Mouse (Mus musculus) E14TG2a.4 (cell line): Measurements from ENCODE around the gene Gm13289.
"Not testable (repeated sequence)": the region's sequence is repeated elsewhere in the genome, so short reads cannot be mapped to it uniquely, and the experiment has no call there.

Source experiments
- CTCF ChIP-seq: conservative IDR thresholded peaks from 2 replicates; pipeline ENCODE4 v1.5.1; 2014; ENCODE audit warnings: low read length
- POU5F1 ChIP-seq: IDR thresholded peaks from 2 replicates; pipeline ENCODE4 v1.6.1; 2014; ENCODE audit warnings: low read length, borderline replicate concordance

- not testable (repeated sequence) for TF ChIP-seq CTCF, POU5F1
Measured at GRCm38 (mm10) chr4:88773534-88773933, 3.2 kb upstream of the Gm13289 start, which contains the start of gene Gm13290.
